Mouse (Mus musculus) thymus, postnatal 36 days (tissue): ENCODE measurements around the gene Pacs2.

ENCODE experiments used
- DNase-seq, 2 experiments: peaks; one replicate each; pipeline ENCODE4 v3.0.0; 2022; ENCODE audit warnings: mixed read lengths in 2 of 2

Gene Pacs2

GRCm38 (mm10) chr12:113013604-113014558 is at the start of gene Pacs2:
Pacs2 (plus strand) TSS chr12:113014508.
- peak; percentile 91 to 92 for DNase-seq

- no peak for DNase-seq
These were observed 48.5 kb upstream of the Pacs2 start for GRCm38 (mm10) chr12:112965783-112966182.

GRCm38 (mm10) chr12:112968943-112969342 is 45.4 kb upstream of the Pacs2 start:
- DNase-seq, result no peak

DNA sequence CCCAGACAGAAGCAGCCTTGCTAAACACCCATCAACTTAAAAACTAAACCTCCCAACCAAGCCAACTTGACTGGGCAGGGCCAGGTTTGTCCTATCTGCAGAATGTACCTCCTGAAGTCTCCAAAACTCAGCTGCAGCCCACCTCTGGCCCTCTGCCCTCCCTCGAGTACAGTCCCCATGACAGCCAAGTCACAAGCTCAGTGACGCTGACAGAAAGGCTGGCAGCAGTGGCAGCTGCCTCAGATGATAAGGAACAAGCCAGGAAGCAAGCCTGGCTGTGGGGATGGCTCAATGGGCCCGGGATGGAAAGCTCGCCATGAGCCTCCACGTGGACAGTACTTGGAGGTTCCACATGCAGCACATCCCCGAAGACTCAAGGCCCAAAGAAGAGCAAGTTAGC is 44.7 kb upstream of the Pacs2 start:
- no peak for DNase-seq

DNA sequence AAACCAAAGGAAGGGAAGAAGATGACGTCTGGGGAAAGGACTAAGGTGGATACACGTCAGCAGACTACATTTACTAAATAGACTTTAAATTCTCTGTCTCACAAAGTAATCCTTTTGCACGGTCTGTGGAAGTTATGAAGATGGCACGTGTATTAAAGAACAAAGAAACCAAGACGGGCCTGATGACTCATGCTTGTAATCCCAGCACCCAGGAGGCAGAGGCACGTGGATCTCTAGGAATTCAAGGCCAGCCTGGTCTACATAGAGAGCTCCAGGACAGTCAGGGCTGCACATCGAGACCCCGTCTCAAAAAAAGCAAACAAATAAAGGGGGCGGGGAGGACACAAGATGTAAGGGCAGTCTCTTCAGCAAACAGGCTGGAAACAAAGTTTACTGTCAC is 39.6 kb upstream of the Pacs2 start:
- no peak for DNase-seq

DNA sequence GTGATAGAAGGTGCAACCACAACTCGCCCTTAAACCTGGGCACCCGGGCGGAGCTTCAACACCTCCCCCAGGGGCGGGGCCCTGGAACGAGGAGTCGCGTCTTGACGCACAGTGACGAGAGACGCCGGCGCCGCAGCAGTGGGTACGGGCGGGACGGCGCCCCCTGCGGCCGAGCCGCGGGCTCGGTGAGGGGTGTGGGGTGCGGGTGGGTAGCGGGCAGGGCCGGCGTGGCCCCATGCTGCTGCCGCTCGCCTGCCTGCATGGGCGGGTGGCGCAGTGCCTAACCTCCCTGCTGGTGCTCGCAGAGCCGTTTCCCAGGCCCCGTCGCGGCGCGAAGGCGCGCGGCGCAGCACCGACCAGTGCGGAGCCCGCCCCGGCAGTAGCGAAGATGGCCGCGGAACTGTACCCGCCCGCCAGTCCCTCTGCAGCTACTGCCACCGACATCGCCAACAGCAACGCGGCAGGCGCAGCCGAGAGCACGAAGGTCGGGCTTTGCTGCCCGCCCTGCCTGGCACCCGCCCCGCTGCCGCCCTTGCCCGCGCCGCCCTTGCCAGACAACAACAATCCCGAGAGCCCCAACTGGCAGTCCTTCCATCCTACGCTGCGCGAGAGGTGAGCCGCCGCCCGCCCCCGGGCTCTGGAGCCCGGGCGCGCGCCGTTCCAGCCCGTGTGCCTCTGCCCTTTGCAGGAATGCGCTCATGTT is 37.8 kb upstream of the Pacs2 start, which contains the start of gene Btbd6:
TSS of gene Btbd6 (plus strand) at position 112 of the 703 bp plus-strand sequence.
- peak; percentile 89 to 93 for DNase-seq

- DNase-seq, result no peak
These were observed 37.2 kb upstream of the Pacs2 start for GRCm38 (mm10) chr12:112977156-112977555.

GRCm38 (mm10) chr12:112982031-112982430 is 32.3 kb upstream of the Pacs2 start:
- DNase-seq, result no peak

GRCm38 (mm10) chr12:112985346-112985745 is 29.0 kb upstream of the Pacs2 start:
- peak; percentile 29 to 34 for DNase-seq

- peak; percentile 42 to 51 for DNase-seq
These were observed 26.4 kb upstream of the Pacs2 start for GRCm38 (mm10) chr12:112987877-112988276.

DNA sequence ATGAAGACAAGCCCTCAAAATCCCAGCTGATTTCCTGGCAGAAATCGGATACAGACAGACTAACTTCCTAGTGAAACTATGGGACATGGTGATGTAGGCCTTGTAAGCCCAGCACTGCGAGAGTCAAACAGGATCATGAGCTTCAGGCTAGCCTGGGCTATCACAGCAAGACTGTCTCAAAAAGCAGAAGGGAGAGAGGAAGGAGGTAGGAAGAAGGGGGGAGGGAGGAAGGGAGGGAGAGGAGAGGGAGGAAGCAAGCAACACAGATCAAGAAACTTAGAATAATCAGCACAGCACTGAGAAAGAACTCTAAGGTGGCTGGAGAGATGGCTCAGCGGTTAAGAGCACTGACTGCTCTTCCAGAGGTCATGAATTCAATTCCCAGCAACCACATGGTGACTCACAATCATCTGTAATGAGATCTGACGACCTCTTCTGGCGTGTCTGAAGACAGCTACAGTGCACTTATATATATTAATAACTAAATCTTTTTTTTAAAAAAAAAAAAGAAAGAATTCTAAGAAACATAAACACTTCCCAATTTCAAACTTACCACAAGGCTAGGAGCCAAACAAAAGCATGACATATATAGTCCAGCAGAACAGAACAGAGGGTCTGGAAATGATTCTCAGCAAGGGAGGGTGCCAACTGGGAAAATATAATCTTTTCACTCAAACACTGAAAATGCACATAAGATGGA is 23.5 kb upstream of the Pacs2 start:
- no peak for DNase-seq

DNA sequence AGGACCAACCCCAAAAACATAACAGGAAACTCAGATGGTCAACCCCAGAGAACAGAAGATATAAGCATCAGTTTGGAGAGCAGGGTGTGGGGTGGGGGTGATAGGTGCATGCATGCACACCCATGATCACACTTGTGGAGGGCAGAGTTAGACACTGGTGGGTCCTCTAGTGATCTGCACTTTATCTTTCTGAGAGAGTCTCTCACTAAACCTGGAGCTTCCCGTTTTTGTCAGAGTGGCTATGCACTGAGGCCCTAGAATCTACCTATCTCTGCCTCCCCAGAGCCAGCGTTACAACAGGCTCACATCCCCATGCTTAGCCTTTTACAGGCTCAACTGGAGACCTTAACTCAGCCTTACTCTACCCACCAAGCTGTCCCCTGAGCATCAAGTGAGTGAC is 22.9 kb upstream of the Pacs2 start:
- DNase-seq, result no peak

DNA sequence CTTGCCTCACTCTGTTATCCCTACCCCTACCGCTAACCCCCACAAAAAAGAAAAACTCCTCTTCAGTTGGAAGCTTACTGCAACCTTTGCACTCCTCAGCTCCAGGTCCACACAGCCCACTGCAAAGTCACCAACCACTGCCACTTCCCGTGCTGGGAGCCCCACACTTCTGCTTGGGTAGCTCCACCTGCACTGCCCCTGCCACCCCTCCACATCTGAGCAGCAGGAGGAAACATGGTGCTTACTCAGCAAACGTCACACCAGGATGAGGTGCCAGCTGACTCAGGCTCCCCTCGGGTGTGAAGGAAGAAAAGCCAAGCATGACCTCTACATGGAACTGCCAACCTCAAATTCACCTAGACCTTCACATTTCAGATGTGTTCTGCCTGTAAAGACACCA is 20.2 kb upstream of the Pacs2 start:
- DNase-seq, result peak; percentile 67 to 86

- DNase-seq, result no peak
These were observed 14.6 kb upstream of the Pacs2 start for GRCm38 (mm10) chr12:112999569-113000293.

GRCm38 (mm10) chr12:113000294-113001132 is 13.8 kb upstream of the Pacs2 start, which contains the start of gene Brf1:
Brf1 (minus strand) TSS chr12:113000704.
- DNase-seq, result peak; percentile 97 to 98

DNA sequence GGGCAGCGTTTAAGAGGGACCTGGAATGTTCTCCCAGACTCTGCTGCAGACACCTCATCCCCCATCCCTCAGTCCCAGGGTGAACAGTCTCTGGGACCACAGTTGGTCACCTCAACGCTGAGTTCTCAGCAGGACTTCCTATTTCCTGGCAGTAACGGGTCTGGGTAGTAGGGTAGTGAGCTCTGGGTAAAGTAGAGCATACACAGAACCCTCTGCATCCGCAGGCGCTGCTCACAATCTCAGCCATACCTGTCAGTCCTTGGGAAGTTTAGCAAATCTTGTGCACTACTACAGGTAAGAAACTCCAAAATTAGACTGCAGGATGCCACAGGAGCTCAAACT is 13.2 kb upstream of the Pacs2 start:
- DNase-seq, result no peak

GRCm38 (mm10) chr12:113002667-113003066 is 11.6 kb upstream of the Pacs2 start:
- DNase-seq, result peak in 1 of 2 experiments; percentile 33

DNA sequence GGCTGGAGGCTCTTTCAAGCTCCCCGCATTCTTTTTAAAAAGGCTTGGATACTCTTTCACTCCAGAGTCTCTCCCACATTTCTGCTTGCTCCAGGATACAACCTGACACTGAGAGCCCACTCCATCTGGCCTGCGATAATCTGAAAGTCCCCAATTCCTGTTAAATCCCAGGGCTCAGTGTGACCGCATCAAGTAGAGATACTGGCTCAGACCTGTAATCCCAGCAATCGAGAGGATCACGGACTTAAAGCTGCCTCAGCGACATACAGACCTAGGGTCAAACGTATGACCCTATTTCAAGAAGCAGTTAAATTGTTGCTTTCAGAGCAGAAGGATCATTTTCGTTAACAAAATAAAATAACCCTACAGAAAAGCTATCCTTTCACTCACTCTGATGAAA is 10.3 kb upstream of the Pacs2 start:
- no peak for DNase-seq

DNA sequence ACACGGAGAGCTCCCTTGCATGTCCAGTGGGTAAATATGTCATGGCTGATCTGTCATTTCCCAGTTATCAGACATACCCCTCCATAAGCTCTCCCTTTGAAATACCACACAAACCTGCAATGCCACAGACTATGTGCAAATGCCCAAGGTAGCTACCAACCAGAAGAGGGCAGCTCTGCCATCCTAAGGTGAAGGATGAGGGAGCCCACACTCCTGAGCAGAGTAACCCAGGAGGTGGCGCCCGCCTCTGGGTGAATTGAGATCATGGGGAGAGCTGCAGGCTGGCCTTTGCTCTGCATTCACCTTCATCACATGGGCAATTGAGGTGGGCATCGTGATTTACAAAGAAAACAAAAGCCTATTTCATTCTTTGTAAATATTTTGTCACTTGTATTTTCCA is 9.3 kb upstream of the Pacs2 start:
- DNase-seq, result peak; percentile 82 to 85

- DNase-seq, result no peak
These were observed 2.5 kb upstream of the Pacs2 start for GRCm38 (mm10) chr12:113011702-113012360.

GRCm38 (mm10) chr12:113012443-113012842 is 1.9 kb upstream of the Pacs2 start:
- no peak for DNase-seq
